Mouse (Mus musculus): ENCODE measurements at regions not wholly inside any gene's neighbourhood (a gene's known extent, or its start where the extent isn't known, plus 50 kb on each side); places are given as distances from the start of the nearest gene placed in this dataset.

DNA sequence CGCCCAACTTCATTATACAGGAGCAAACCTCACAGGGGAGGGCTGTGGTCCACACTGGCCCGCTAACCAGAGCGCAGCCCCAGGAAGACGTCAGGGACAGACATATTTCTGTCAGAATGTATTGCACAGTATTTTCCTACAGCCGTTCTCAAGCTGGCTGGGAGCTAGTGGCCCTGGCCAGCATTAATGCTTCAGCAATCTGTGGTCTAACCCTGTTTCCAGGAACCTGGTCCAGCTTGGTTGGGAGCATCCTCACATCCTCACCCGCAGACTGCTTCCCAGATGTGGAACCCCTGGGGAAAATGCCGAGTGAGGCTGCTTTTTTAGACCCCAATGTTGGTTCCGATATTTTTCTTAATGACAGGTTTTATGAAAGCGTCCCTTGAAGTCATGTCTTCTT is 500.6 kb upstream of the Adam5 start:
- TF ChIP-seq POLR2A (IDR thresholded peaks at IDR 0.05; ENCODE audit: extremely low read depth, insufficient read depth, low read length) (no peak), CTCF (IDR thresholded peaks at IDR 0.05; ENCODE audit: extremely low read depth, insufficient read depth, low read length) (no peak)
